Mouse (Mus musculus) gastrocnemius, adult 2 months (tissue): ENCODE results near the gene Cx3cr1. TPM values are rescaled to one million over a fixed set of nuclear protein-coding genes. Genes with fewer than 3 reads are reported as not detected.
A peak's percentile ranks its signal among the peaks of the same experiment; 100 is the strongest.

Source experiments
- DNase-seq: peaks from one replicate; pipeline ENCODE4 v3.0.0; 2022
- H3K27ac ChIP-seq: fragments of 200-600 bp; 2 replicates; pipeline ENCODE4 v1.8.1; 2022; ENCODE audit warnings: mild to moderate bottlenecking
- H3K4me3 ChIP-seq: fragments of 200-600 bp; 2 replicates; pipeline ENCODE4 v1.8.1; 2022; ENCODE audit warnings: mild to moderate bottlenecking, moderate library complexity
- CTCF ChIP-seq: fragments of 200-600 bp; IDR thresholded peaks from 2 replicates; pipeline ENCODE4 v1.8.1; 2022; ENCODE audit warnings: antibody characterized with exemption, mild to moderate bottlenecking, moderate library complexity
- intact Hi-C: fragments of 180-260 bp; cut with DNase I; formaldehyde crosslinking; loops from one replicate; pipeline ENCODE4 v1.15.1; 2025
- total RNA-seq, 2 experiments: library from RNA; stranded (reverse); gene quantifications; 2 replicates each; pipeline ENCODE4 v1.2.3; 2021

Gene Cx3cr1
- total RNA-seq, 2 experiments from 2014 or later = 0.15 to 0.20 TPM

DNA sequence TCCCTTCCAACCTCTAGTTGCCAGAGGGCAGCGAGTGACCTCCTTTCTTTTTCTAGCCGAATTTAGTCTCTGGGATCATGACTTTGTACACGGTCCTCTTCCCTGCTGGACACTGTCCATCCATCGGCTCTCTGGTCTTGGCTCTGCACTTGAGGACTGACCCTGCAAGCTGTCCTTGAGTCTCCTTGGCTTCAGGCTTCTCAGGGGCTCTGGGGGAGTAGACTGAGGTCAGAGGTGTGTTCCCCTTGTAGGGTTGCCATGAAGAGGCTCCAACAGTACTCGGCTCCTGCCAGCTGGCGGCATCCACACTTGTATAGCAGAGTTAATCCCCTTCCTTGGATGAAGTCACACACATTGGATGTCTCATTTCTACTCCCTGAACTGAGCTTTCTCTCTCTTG is 70.0 kb downstream of the Cx3cr1 start:
- no peak overlapping the region for H3K4me3 ChIP-seq
- DNase-seq = peak; percentile 73
- TF ChIP-seq CTCF = no peak
- intact Hi-C loops = no loop called here
- H3K27ac ChIP-seq = peak overlapping the region; percentile 25; the same call in 1 of the 2 replicates

DNA sequence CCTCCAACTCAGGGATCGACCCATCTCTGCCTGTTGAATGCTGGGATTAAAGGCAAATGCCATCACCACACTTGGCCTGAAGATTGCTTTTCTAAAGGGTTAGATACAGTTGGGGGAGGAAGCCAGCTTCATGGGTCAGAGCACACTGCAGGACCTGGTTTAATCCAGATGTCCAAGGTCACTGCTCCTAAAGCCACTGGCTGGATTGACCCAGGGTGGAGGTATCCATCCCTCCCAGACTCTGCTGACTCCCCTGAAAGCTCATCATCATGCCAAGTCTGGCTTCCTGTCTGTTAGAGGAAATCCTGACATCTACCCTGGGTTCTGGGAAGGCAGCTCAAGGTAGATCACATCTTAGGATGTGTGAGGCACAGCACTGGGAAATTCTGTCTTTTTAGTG is 70.9 kb downstream of the Cx3cr1 start:
- TF ChIP-seq CTCF = no peak
- intact Hi-C loops = no loop called here
- Histone ChIP-seq H3K4me3 (no peak overlapping the region), H3K27ac (no peak overlapping the region)
- DNase-seq = no peak

DNA sequence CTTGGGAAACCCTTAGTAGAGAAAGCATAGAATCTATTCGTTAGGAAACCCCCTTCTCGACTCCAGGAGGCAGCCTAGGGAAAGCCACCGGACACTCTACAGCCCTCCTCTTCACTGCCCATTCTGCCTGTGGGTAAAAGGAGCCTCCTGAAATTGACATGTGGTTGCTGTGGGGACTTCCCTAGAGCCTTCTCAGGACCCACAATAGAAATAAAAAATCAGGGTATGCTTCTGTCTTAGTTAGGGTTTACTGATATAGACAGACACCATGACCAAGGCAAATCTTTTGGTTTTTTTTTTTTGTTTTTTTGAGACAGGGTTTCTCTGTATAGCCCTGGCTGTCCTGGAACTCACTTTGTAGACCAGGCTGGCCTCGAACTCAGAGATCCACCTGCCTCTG is 73.6 kb downstream of the Cx3cr1 start:
- DNase-seq = no peak
- no peak overlapping the region for H3K4me3 ChIP-seq
- no peak for TF ChIP-seq CTCF
- intact Hi-C loops = no loop called here
- H3K27ac ChIP-seq = no peak overlapping the region

- H3K27ac ChIP-seq = no peak overlapping the region
- no peak overlapping the region for H3K4me3 ChIP-seq
- no peak for DNase-seq
- no peak for TF ChIP-seq CTCF
- intact Hi-C loops = no loop called here
Observed at GRCm38 (mm10) chr9:119994207-119994606, 75.5 kb downstream of the Cx3cr1 start.

GRCm38 (mm10) chr9:119993092-119993844 is 76.4 kb downstream of the Cx3cr1 start:
- no peak for TF ChIP-seq CTCF
- intact Hi-C loops = no loop called here
- DNase-seq = no peak
- no peak overlapping the region for H3K4me3 ChIP-seq
- no peak overlapping the region for H3K27ac ChIP-seq

DNA sequence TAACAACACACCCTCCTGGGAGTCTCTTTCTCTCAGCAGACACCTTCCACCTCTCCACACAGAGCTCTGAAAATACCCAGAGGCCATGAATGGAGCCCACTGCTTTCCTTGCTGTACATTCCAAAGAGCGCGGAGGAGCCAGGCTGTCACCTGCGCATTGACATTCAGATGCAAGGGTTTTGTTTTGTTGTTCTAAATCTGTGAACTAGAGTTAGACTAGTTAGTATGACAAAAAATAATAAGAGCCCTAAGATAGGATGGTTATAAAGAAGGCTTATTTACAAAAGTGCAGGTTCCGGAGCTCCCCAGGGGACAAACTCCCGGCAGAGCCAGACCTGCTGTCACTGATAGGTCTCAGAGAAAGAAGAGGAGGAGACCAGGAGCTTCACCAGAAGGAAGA is 78.4 kb downstream of the Cx3cr1 start:
- Histone ChIP-seq H3K27ac (no peak overlapping the region), H3K4me3 (no peak overlapping the region)
- DNase-seq = no peak
- TF ChIP-seq CTCF = no peak
- intact Hi-C loops = no loop called here

- H3K27ac ChIP-seq = no peak overlapping the region
- no peak for TF ChIP-seq CTCF
- DNase-seq = no peak
- intact Hi-C loops = no loop called here
- H3K4me3 ChIP-seq = no peak overlapping the region
Observed at GRCm38 (mm10) chr9:119988304-119988703, 81.4 kb downstream of the Cx3cr1 start.

DNA sequence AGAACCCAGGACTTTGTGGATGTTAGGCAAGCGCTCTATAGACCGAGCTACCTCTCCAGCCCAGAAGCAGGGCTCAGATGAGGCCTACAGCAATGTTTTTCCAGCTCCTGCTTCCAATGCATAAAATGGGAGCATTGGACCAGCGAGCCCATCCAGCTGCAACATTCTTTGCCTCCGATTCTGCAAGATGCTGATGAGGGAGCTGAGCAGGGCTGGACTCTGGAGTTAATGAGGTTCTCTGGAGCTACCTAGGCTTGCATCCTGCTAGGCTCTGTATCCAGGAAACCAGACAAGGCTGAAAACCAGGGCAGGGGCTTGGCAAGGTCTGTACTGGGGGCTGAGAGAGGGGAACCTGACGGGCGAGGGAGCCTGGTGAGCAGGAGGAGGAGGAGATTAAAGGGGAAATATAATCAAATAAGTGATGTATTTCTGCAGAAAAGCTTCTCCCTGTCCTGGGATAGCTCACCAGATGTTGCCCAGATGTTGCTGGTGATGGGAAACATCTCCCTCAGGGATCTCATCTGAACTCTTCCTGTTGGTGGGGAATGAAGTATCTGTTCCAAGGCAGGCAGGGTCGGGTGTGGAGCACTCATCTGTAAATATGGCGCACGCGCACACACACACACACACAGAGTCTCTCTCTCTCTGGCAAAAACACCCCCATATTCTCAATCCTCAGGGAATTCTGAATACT is 83.7 kb downstream of the Cx3cr1 start:
- TF ChIP-seq CTCF = no peak
- H3K4me3 ChIP-seq = no peak overlapping the region
- DNase-seq = no peak
- intact Hi-C loops = no loop called here
- H3K27ac ChIP-seq = no peak overlapping the region

GRCm38 (mm10) chr9:119984536-119985011 is 85.1 kb downstream of the Cx3cr1 start, which contains the start of gene Csrnp1:
Gene Csrnp1 (minus strand): TSS chr9:119984658.
- DNase-seq = no peak
- H3K27ac ChIP-seq = peak within 1 kb of the TSS; percentile 96
- no peak for TF ChIP-seq CTCF
- peak within 1 kb of the TSS; percentile 98 for H3K4me3 ChIP-seq
- intact Hi-C loops = no loop called here

DNA sequence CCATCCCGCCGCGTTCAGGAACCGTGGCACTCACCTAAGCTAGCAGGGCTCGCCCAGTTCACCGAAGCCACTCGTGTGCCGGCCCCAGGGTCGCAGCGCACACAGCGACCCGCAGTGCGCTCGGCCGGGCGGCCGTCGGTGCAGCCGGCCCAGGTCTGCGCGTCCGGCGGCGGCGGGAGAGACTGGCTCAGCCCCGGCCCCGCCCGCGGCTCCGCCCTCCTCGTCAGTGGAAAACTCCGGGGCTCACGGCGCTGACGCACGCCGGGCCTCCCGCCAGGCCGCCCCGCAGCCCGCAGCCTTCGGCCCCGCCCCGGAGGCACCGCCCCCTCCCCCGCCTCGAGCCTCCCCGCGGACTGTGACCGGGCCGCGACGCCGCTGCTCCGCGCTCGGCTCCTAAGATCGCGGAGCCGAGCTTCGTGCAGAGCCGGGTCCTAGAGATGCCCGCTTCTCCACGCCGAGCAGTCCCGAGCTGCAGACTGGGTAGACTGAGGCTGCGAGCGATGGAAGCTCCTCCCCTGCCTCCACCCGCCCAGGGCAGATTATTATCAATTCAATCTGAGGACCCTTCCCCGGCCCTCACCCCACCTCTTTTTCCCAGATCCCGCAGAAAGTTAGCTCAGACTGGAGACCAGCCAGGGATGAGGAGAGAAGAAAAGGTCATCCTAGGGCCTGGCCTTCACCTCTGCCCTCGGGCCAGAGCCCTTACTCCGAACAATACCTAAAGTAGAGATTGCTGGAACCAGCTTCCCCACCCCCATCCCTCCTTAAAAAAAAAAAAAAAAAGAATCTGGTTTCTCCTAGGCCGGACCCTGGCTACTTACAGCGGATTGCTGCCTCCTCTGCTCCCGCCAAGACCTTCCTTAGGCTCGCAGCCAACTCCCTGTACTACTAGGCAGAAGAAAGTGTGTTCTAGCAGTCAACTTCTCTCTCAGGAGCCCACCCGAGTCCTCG is 85.8 kb downstream of the Cx3cr1 start:
- Histone ChIP-seq H3K27ac (peak overlapping the region; percentile 96), H3K4me3 (peak overlapping the region; percentile 98)
- intact Hi-C loops = loop anchor here (2.0 kb wide), 1 partner anchor 27 kb away; no protein-coding TSS in a partner anchor
- peak; percentile 97 for DNase-seq
- no peak for TF ChIP-seq CTCF

DNA sequence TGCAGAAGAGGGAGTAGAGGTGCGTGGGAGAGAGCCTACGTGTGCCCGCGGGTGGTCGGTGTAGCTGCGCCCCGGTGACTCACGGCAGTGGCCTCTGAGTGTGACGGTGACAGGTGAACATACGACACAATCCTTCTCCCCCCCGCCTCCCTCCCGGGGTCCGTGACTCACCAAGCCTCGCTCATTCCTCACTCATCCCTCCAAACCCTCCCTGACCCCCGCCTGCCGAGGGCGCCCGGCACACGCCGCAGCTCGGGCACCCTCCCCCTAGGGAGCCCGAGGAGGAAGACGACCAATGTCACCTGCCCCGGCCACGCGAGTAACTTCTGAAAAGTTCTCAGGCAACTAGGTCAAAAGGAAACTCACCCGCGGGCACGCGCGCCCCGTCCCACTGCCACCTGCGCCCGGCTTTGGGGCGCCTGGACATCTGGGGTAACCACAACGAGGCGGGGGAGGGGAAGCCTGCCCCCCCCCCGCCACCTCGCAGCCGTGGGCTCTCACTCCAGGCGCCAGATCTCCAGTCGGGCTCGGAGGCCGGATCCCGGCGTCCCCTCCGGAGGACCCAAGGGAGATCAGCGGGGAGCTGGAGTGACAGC is 86.6 kb downstream of the Cx3cr1 start:
- H3K4me3 ChIP-seq = peak overlapping the region; percentile 98
- DNase-seq = peak; percentile 72
- intact Hi-C loops = loop anchor here (2.0 kb wide), 1 partner anchor 28 kb away; no protein-coding TSS in a partner anchor
- peak overlapping the region; percentile 96 for H3K27ac ChIP-seq
- TF ChIP-seq CTCF = no peak
